Mouse (Mus musculus) heart, postnatal 0 days (tissue): ENCODE data around the gene Ppil6.

Experiments
- CTCF ChIP-seq: IDR thresholded peaks from 2 replicates; pipeline ENCODE4 v1.5.1; 2016; ENCODE audit warnings: antibody characterized with exemption, control low read depth, low read depth
- EP300 ChIP-seq: IDR thresholded peaks from 2 replicates; pipeline ENCODE4 v1.6.1; 2016; ENCODE audit warnings: antibody characterized with exemption, low read depth

GRCm38 (mm10) chr10:41482446-41482845 is 7.8 kb upstream of the Ppil6 start:
- TF ChIP-seq CTCF (no peak), EP300 (no peak)
